11 mouse cellular contexts compared by ENCODE assay signal in the genomic region with DNA sequence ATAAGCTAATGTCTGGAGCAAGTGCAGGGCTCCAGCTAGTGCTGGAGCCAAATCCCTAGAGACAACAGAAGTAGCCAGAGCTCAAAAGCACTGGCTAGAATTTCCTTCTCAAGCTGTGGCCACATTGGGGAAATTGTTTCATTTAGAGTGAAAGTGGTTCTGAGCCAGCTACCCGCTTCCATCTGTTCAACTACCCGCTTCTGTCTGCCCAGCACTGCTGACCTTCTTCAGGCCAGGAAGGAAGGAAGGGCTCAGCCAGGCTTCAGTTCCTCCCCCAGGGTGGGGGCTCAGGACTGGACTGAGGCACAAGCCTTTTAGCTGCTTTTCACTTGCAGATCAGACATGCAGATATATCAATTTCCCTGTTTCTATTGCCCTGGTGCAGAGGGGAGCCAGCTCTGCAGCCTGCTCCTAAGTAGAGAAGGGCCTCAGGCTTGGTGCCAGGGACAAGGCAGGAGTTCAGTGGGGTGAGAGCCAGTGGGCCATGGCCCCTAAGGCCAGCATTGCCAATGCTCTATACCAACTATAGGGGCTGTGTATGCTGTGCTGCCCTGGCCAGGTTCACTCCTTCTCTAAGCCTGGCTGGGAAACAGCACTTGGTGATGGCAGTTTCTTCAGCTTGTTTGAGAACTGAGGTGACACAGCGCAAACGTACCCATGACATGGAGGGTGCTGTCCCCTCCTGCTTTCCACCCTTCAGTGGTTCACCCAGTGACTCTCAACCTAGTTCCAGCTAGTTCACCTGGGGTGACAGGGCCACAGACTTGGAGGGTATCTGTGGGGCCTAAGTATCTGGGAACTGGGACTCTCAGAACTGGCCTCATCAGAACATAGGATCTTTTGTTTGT. TPM values are rescaled to one million over a fixed set of nuclear protein-coding genes. Genes with fewer than 3 reads are reported as not detected.
DNase-seq lines count a peak whose midpoint lies in the region; ATAC-seq and TF ChIP-seq lines count a peak whose summit lies in the region.
"Had no signal": no experiment of that assay in that cellular context is flagged by ENCODE, and none has a peak within 500 bp of the region (broad histone marks: within the 10 kb centered on the region; RNA-seq: fewer than 3 reads in every experiment).

No protein-coding gene starts in this region.

- no peak for TF ChIP-seq CTCF in lung, embryonic 14.5 days (IDR thresholded peaks at IDR 0.05; ENCODE audit: low read depth)
- TF ChIP-seq CTCF in lung, adult 2 months (IDR thresholded peaks at IDR 0.05; ENCODE audit: insufficient read depth, low read length): no peak

- no peaks in the 10 kb centered on the region for H3K36me3 ChIP-seq in heart, embryonic 12.5 days
- no peaks in the 10 kb centered on the region for H3K36me3 ChIP-seq in lung, embryonic 14.5 days (ENCODE audit: insufficient read depth)
- no peaks in the 10 kb centered on the region for H3K36me3 ChIP-seq in kidney, embryonic 16.5 days (ENCODE audit: insufficient read depth, low read length)
- H3K36me3 ChIP-seq: embryonic facial prominence, embryonic 13.5 days; limb, embryonic 15.5 days; midbrain, embryonic 15.5 days had no signal

- no peak for TF ChIP-seq POLR2A in lung, adult 2 months (IDR thresholded peaks at IDR 0.05; ENCODE audit: borderline replicate concordance, extremely low read depth, low read depth, low read length)

- no peak overlapping the region for H3K27ac ChIP-seq in heart, embryonic 12.5 days (ENCODE audit: poor library complexity, severe bottlenecking)
- no peak overlapping the region for H3K27ac ChIP-seq in lung, embryonic 14.5 days (ENCODE audit: low read depth)
- H3K27ac ChIP-seq in kidney, embryonic 16.5 days (ENCODE audit: low read length): peak overlapping the region; percentile 19; the same call in 1 of the 2 replicates
- H3K27ac ChIP-seq: embryonic facial prominence, embryonic 13.5 days; limb, embryonic 15.5 days; midbrain, embryonic 15.5 days had no signal

- no peak for ATAC-seq in heart, embryonic 12.5 days (ENCODE audit: insufficient number of reproducible peaks, low FRiP score)
- ATAC-seq in lung, embryonic 14.5 days (ENCODE audit: insufficient read depth): no peak
- peak; percentile 39; the same call in 1 of the 2 replicates for ATAC-seq in kidney, embryonic 16.5 days (ENCODE audit: low FRiP score, low TSS enrichment)
- ATAC-seq: midbrain, embryonic 15.5 days had no signal

- no peak overlapping the region for H3K4me2 ChIP-seq in heart, embryonic 12.5 days
- H3K4me2 ChIP-seq in lung, embryonic 14.5 days: no peak overlapping the region
- H3K4me2 ChIP-seq in kidney, embryonic 16.5 days (replicated peaks; ENCODE audit: low read depth, low read length): no peak overlapping the region
- H3K4me2 ChIP-seq: embryonic facial prominence, embryonic 13.5 days; limb, embryonic 15.5 days; midbrain, embryonic 15.5 days had no signal

- peaks cover 16% of the 10 kb centered on the region for H3K4me1 ChIP-seq in heart, embryonic 12.5 days (replicated peaks)
- H3K4me1 ChIP-seq in lung, embryonic 14.5 days (ENCODE audit: insufficient read depth): no peaks in the 10 kb centered on the region; the same call in 1 of the 2 replicates
- H3K4me1 ChIP-seq in lung, adult 2 months (ENCODE audit: control insufficient read depth, insufficient read depth, low read length): peaks cover 17% of the 10 kb centered on the region
- 0 out of 2 replicates have a peak, but pooled peaks cover 5% of the 10 kb centered on the region for H3K4me1 ChIP-seq in kidney, embryonic 16.5 days (ENCODE audit: insufficient read depth, low read length)
- H3K4me1 ChIP-seq: midbrain, embryonic 15.5 days had no signal

- 70% methylated on average over 4 of the region's 4 CpGs for WGBS in heart, embryonic 12.5 days
- 65% methylated on average over 4 of the region's 4 CpGs for WGBS in lung, embryonic 14.5 days
- WGBS in lung, adult 2 months: 66% methylated on average over 4 of the region's 4 CpGs
- WGBS in kidney, embryonic 16.5 days: 74% methylated on average over 4 of the region's 4 CpGs

- H3K4me3 ChIP-seq in heart, embryonic 12.5 days: no peak overlapping the region
- no peak overlapping the region for H3K4me3 ChIP-seq in lung, embryonic 14.5 days (ENCODE audit: low read depth, low read length)
- H3K4me3 ChIP-seq in lung, adult 2 months (replicated peaks; ENCODE audit: extremely low read depth, low read depth, low read length): no peak overlapping the region
- H3K4me3 ChIP-seq in kidney, embryonic 16.5 days (ENCODE audit: low read length): no peak overlapping the region
- H3K4me3 ChIP-seq: embryonic facial prominence, embryonic 13.5 days; limb, embryonic 15.5 days; midbrain, embryonic 15.5 days had no signal

- H3K9me3 ChIP-seq in heart, embryonic 12.5 days (replicated peaks): no peaks in the 10 kb centered on the region
- H3K9me3 ChIP-seq in lung, embryonic 14.5 days (ENCODE audit: low read depth, low read length): no peaks in the 10 kb centered on the region
- no peaks in the 10 kb centered on the region for H3K9me3 ChIP-seq in kidney, embryonic 16.5 days (ENCODE audit: low read length)
- H3K9me3 ChIP-seq: embryonic facial prominence, embryonic 13.5 days; limb, embryonic 15.5 days; midbrain, embryonic 15.5 days had no signal

- DNase-seq in heart, adult 18-20 months: peak; percentile 41 to 67
- peak; percentile 15 for DNase-seq in lung, embryonic 14.5 days
- no peak for DNase-seq in lung, adult 2 months
- DNase-seq in cerebellum, adult 11 months: peak; percentile 52
- no peak for DNase-seq in urinary bladder, adult 2 months (ENCODE audit: low spot score)
- DNase-seq in embryo, embryonic 11 days: no peak

- H3K27me3 ChIP-seq in heart, embryonic 12.5 days (replicated peaks): no peaks in the 10 kb centered on the region
- no peaks in the 10 kb centered on the region for H3K27me3 ChIP-seq in lung, embryonic 14.5 days (ENCODE audit: insufficient read depth, low read length)
- H3K27me3 ChIP-seq in kidney, embryonic 16.5 days (ENCODE audit: insufficient read depth, low read length): no peaks in the 10 kb centered on the region
- H3K27me3 ChIP-seq: embryonic facial prominence, embryonic 13.5 days; limb, embryonic 15.5 days; midbrain, embryonic 15.5 days had no signal

- no peak overlapping the region for H3K9ac ChIP-seq in heart, embryonic 12.5 days
- no peak overlapping the region for H3K9ac ChIP-seq in lung, embryonic 14.5 days
- no peak overlapping the region for H3K9ac ChIP-seq in kidney, embryonic 16.5 days (replicated peaks; ENCODE audit: low read length)
- H3K9ac ChIP-seq: embryonic facial prominence, embryonic 13.5 days; limb, embryonic 15.5 days; midbrain, embryonic 15.5 days had no signal

RNA-seq across cellular contexts. Expression of a gene that starts 6.2 kb away (rescaled TPM):
- total RNA-seq in heart, adult 18-20 months (2021): 10 to 100 TPM; 12.1 to 13.5 TPM
- polyA plus RNA-seq in heart, embryonic 12.5 days (2016; fragmentation: Nextera tagmentation; extraction: Ambion mirVana): 7.7 and 8.1 TPM in 2 replicates
- polyA plus RNA-seq in lung, embryonic 14.5 days (2014; fragmentation: Nextera tagmentation; extraction: Ambion mirVana): 27.8 and 29.5 TPM in 2 replicates
- polyA plus RNA-seq in lung, adult 2 months (2012; rRNA removed): 77.0 and 86.0 TPM in 2 replicates
- polyA plus RNA-seq in kidney, embryonic 16.5 days (2015; fragmentation: Nextera tagmentation; extraction: Ambion mirVana): 13.6 and 16.3 TPM in 2 replicates
- 5.5 and 6.2 TPM in 2 replicates for polyA plus RNA-seq in urinary bladder, adult 2 months (2012; rRNA removed)

RNA-seq across cellular contexts. Expression of a gene that starts 24.7 kb away (rescaled TPM):
- under 1 TPM; 0.25 to 0.33 TPM for total RNA-seq in heart, adult 18-20 months (2021)
- 2.7 and 2.8 TPM in 2 replicates for polyA plus RNA-seq in heart, embryonic 12.5 days (2016; fragmentation: Nextera tagmentation; extraction: Ambion mirVana)
- 2.1 and 2.2 TPM in 2 replicates for polyA plus RNA-seq in lung, embryonic 14.5 days (2014; fragmentation: Nextera tagmentation; extraction: Ambion mirVana)
- polyA plus RNA-seq in lung, adult 2 months (2012; rRNA removed): 2.7 and 7.5 TPM in 2 replicates
- polyA plus RNA-seq in kidney, embryonic 16.5 days (2015; fragmentation: Nextera tagmentation; extraction: Ambion mirVana): 3.0 and 3.1 TPM in 2 replicates
- 6.2 and 6.5 TPM in 2 replicates for polyA plus RNA-seq in urinary bladder, adult 2 months (2012; rRNA removed)

Comparison
In these comparisons a context has a peak if more than half of its experiments do, and no peak if none do; other contexts are left out.
1. DNase-seq: peak in heart, adult 18-20 months (2 of 2), lung, embryonic 14.5 days (single experiment) and cerebellum, adult 11 months (single experiment); none in lung, adult 2 months (single experiment), urinary bladder, adult 2 months (single experiment) and embryo, embryonic 11 days (single experiment).